Mouse (Mus musculus) right cerebral cortex, postnatal 36 days (tissue): ENCODE results near the gene M1ap.

Experiments used
- DNase-seq, 2 experiments: peaks; one replicate each; pipeline ENCODE4 v3.0.0; 2022; ENCODE audit warnings: low spot score in 2 of 2, mixed read lengths in 1 of 2

Gene M1ap

GRCm38 (mm10) chr6:83033249-83034185 lies 86.8 kb downstream of the M1ap start, which contains the start of the genes Dok1 and Loxl3:
TSS of gene Dok1 (minus strand) at chr6:83033471.
TSS of gene Loxl3 (plus strand) at chr6:83034173.
- DNase-seq = no peak

- DNase-seq = no peak
These were observed 87.9 kb downstream of the M1ap start for GRCm38 (mm10) chr6:83034463-83035055.

- no peak for DNase-seq
These were observed 90.5 kb downstream of the M1ap start for GRCm38 (mm10) chr6:83037188-83037587.

- peak; percentile 73 to 81 for DNase-seq
These were observed 91.9 kb downstream of the M1ap start for GRCm38 (mm10) chr6:83038496-83039012.

GRCm38 (mm10) chr6:83040601-83041000 lies 93.9 kb downstream of the M1ap start:
- DNase-seq = no peak

GRCm38 (mm10) chr6:83043561-83043960 lies 96.9 kb downstream of the M1ap start:
- DNase-seq = no peak

GRCm38 (mm10) chr6:83043993-83044392 lies 97.3 kb downstream of the M1ap start:
- no peak for DNase-seq

- DNase-seq = no peak
These were observed 98.0 kb downstream of the M1ap start for GRCm38 (mm10) chr6:83044742-83045141.

- no peak for DNase-seq
These were observed 102.7 kb downstream of the M1ap start for GRCm38 (mm10) chr6:83049367-83049766.

GRCm38 (mm10) chr6:83053136-83053960 lies 106.6 kb downstream of the M1ap start:
- peak in 1 of 2 experiments; percentile 31 for DNase-seq

- peak; percentile 98 for DNase-seq
These were observed 107.6 kb downstream of the M1ap start, which contains the start of gene Aup1 for GRCm38 (mm10) chr6:83054074-83054851. TSS of gene Aup1 (plus strand) at chr6:83054521.

GRCm38 (mm10) chr6:83054871-83055431 lies 108.2 kb downstream of the M1ap start, which contains the start of gene Htra2:
TSS of gene Htra2 (minus strand) at chr6:83055273.
- DNase-seq = no peak

- DNase-seq = no peak
These were observed 111.1 kb downstream of the M1ap start, which contains the start of gene Dqx1 for GRCm38 (mm10) chr6:83057790-83058189. TSS of gene Dqx1 (plus strand) at chr6:83057844.

GRCm38 (mm10) chr6:83058725-83059124 lies 112.0 kb downstream of the M1ap start:
- no peak for DNase-seq

GRCm38 (mm10) chr6:83065995-83066394 lies 119.3 kb downstream of the M1ap start:
- no peak for DNase-seq

GRCm38 (mm10) chr6:83066441-83066840 lies 119.7 kb downstream of the M1ap start:
- DNase-seq = no peak

GRCm38 (mm10) chr6:83068221-83068620 lies 121.5 kb downstream of the M1ap start:
- DNase-seq = no peak

GRCm38 (mm10) chr6:83068706-83069487 lies 122.2 kb downstream of the M1ap start:
- DNase-seq = no peak

GRCm38 (mm10) chr6:83069488-83070246 lies 123.0 kb downstream of the M1ap start:
- DNase-seq = no peak

- no peak for DNase-seq
These were observed 123.4 kb downstream of the M1ap start, which contains the start of gene Tlx2 for GRCm38 (mm10) chr6:83070247-83070310. TSS of gene Tlx2 (minus strand) at chr6:83070293.
